Mouse (Mus musculus) E14TG2a.4 (cell line): ENCODE results near the gene Srgap1.

Experiments used
- H3K27me3 ChIP-seq: 2 replicates; pipeline ENCODE4 v1.6.1; 2014; ENCODE audit warnings: low read length, control low read depth; ENCODE audit not compliant: insufficient read depth
- H3K36me3 ChIP-seq: 2 replicates; pipeline ENCODE4 v1.6.1; 2014; ENCODE audit warnings: low read length, control low read depth; ENCODE audit not compliant: insufficient read depth
- H3K4me1 ChIP-seq: replicated peaks from 2 replicates; pipeline ENCODE4 v1.6.1; 2014; ENCODE audit warnings: low read depth, low read length, control low read depth
- H3K4me3 ChIP-seq: replicated peaks from 2 replicates; pipeline ENCODE4 v1.5.1; 2014; ENCODE audit warnings: mild to moderate bottlenecking, low read length
- H3K9me3 ChIP-seq: 2 replicates; pipeline ENCODE4 v1.6.1; 2014; ENCODE audit warnings: low read length, control low read depth
- CTCF ChIP-seq: conservative IDR thresholded peaks from 2 replicates; pipeline ENCODE4 v1.5.1; 2014; ENCODE audit warnings: low read length
- NANOG ChIP-seq: IDR thresholded peaks from 2 replicates; pipeline ENCODE4 v1.6.1; 2014; ENCODE audit warnings: borderline replicate concordance, low read length, mixed read lengths
- POU5F1 ChIP-seq: IDR thresholded peaks from 2 replicates; pipeline ENCODE4 v1.6.1; 2014; ENCODE audit warnings: low read length, borderline replicate concordance

Gene Srgap1

DNA sequence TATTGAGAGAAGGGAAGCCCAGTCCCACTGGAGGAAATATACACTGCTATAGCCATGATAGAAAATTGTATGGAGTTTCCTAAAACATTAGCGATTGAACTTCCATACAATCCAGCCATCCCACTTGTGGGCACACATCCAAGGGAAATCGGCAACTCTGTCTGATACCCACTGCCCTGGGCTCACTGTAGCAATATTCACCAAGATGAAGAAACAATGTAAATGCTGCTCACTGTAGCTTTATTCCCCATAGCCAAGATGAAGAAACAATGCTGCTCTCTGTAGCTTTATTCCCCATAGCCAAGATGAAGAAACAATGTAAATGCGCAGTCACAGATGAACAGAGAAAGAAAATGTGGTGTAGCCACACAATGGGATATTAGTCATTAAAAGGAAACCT, 309.9 kb downstream of the Srgap1 start:
- TF ChIP-seq CTCF = no peak
- H3K4me1 ChIP-seq = peaks cover 26% of the 10 kb centered on the region
- H3K27me3 ChIP-seq = peaks cover 3% of the 10 kb centered on the region; the same call in 1 of the 2 replicates
- H3K9me3 ChIP-seq = no peaks in the 10 kb centered on the region
- no peak overlapping the region for H3K4me3 ChIP-seq
- no peaks in the 10 kb centered on the region for H3K36me3 ChIP-seq

GRCm38 (mm10) chr10:121732542-121732941, 314.6 kb downstream of the Srgap1 start:
- H3K4me1 ChIP-seq = peaks cover 17% of the 10 kb centered on the region
- H3K27me3 ChIP-seq = peaks cover 3% of the 10 kb centered on the region; the same call in 1 of the 2 replicates
- H3K9me3 ChIP-seq = no peaks in the 10 kb centered on the region
- H3K4me3 ChIP-seq = no peak overlapping the region
- H3K36me3 ChIP-seq = no peaks in the 10 kb centered on the region
- TF ChIP-seq CTCF (no peak), NANOG (no peak), POU5F1 (no peak)

GRCm38 (mm10) chr10:121731048-121731725, 315.9 kb downstream of the Srgap1 start:
- Histone ChIP-seq H3K4me3 (no peak overlapping the region), H3K4me1 (peaks cover 30% of the 10 kb centered on the region), H3K36me3 (no peaks in the 10 kb centered on the region), H3K9me3 (no peaks in the 10 kb centered on the region), H3K27me3 (peaks cover 3% of the 10 kb centered on the region; the same call in 1 of the 2 replicates)
- no peak for TF ChIP-seq CTCF
- no peak for TF ChIP-seq POU5F1
- TF ChIP-seq NANOG = no peak
